Mouse (Mus musculus) kidney, adult 8-10 months (tissue): ENCODE results near the gene Dennd1c.
A peak's percentile ranks its signal among the peaks of the same experiment; 100 is the strongest.
"Not testable (repeated sequence)": the region's sequence is repeated elsewhere in the genome, so short reads cannot be mapped to it uniquely, and the experiment has no call there.

ENCODE experiments used
- DNase-seq, 2 experiments: peaks; one replicate each; pipeline ENCODE4 v3.0.0; 2022

The Dennd1c gene

DNA sequence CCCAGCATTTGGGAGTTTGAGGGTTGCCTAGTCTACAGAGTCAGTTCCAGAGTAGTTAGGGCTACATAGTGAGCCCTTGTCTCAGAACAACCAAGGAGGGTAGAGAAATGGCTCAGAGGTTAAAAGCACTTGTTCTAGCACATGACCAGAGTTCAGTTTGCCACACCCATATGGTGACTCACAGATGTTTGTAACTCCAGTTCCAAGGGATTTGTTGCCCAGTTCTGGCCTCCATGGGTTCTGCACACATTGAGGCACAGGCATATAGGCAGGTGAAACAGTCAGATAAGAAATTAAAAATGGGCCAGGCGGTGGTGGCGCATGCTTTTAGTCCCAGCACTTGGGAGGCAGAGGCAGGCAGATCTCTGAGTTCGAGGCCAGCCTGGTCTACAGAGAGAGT is 15.9 kb upstream of the Dennd1c start:
- no peak for DNase-seq

DNA sequence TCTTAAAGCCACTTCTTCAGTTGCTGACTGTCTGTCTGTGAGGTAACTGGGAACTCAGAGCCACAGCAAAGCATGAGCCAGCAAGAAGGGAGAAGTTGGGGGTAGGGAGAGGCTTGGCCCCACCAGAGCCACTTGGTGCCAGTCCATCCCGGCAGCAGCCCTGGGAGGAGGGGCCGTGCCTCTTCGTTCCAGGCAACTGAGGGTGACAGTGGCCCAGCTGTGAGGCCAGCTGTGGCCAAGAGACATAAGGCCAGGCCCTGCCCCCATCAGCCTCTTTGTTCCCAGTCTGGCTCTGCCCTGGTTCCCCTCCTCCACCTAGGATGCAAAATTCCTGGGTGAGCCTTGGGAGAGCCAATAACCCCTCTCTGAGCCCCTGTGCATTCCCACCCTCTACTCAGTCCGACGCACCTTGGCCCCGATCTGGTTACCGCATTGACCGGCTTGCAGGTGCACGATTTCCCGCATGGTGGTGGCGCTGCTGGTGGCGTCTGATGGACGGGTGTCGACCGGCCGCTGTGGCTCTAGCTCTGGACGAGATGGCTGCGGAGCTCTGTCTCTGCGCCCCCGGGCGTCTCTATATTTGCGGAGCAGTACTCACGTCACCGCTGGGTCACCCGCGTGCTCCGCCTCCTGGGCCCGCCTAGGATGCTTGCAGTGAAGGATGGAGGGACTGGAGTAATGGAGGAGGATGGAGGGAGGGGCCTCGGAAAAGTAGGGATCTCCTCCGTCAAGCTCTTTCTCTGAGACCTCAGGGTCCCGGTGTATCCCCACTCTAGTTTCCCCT is 8.9 kb upstream of the Dennd1c start, which contains the start of gene Tubb4a:
TSS of gene Tubb4a (minus strand) at position 734 of the 784 bp plus-strand sequence.
- no peak for DNase-seq

DNA sequence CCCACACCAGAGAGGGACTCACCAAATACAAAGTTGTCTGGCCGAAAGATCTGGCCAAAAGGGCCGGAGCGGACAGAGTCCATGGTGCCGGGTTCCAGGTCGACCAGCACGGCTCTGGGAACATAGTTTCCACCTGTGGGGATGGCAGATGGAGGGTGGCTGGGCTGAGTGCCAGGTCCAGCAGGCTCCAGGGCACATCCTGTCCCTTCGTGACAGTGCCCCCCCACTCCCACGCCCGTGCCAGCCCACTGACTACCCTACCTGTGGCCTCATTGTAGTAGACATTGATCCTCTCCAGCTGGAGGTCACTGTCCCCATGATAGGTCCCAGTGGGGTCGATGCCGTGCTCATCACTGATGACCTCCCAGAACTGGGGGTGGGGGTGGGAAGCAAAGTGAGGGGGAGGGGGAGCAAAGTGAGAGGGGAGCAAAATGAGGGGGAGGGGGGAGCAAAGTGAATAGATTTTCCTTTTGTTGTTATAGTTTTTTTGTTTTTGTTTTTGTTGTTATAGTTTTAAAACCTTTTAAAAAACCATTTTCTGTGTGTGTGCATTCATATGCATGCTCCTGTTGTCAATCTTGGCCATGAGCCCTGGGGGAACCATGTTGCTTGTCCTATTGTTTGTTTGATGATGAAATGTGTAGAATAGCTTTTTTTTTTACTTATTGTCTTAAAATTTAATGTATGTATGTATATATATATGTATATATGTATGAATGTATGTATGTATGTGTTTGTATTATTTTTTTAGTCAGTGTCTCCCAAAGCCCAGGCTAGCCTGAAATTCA is 7.8 kb upstream of the Dennd1c start:
- no peak for DNase-seq

DNA sequence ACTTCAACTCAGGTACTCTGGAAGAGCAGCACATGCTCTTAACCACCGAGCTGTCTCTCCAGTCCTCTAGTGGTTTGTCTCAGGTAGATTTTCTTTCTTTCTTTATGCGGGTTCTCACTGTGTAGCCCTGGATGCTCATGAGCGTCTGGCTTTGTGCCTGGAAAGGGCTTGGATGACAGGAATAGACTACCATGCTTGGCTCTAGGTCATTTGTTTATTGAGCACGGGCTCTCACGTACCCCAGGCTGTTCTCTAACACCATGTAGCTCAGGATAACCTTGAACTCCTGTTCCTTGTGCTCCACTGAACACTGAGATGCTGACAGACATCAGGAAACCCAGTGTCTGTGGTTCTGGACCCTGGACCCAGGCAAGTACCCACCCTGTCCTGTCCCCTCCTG is 4.2 kb upstream of the Dennd1c start:
- DNase-seq: no peak

DNA sequence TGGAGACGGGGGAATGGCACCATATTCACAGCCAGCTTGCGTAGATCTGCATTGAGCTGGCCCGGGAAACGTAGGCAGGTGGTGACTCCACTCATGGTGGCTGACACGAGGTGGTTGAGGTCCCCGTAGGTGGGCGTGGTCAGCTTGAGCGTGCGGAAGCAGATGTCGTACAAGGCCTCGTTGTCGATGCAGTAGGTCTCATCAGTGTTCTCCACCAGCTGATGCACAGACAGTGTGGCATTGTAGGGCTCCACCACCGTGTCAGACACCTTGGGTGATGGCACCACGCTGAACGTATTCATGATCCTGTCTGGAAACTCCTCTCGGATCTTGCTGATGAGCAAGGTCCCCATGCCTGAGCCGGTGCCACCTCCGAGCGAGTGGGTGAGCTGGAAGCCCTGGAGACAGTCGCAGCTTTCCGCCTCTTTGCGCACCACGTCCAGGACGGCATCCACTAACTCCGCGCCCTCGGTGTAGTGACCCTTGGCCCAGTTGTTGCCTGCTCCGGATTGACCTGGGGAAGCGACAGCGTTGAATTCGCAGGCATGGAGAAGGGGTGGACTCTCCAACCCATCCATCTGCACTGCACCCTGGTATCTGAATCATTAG is 3.0 kb upstream of the Dennd1c start:
- no peak for DNase-seq

DNA sequence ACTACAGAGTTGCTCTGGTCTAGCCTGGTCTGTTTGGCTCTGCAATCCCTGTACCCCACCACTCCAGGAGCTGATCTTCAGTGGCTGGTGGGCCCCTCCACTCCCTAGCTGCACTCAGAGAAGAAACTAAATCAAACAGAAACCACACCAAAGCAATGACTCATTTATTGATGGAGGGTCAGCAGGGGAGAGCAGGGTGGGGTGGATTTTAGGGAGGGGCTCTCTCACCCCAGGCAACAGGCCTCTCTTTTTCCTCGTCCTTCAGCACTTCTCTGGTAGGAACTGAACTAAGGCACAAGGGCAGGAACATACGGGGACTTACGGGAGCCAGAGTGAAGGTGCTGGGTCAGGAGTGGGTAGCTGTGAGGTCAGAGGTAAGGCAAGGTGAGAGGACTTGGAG is 1.6 kb upstream of the Dennd1c start:
- DNase-seq: no peak

DNA sequence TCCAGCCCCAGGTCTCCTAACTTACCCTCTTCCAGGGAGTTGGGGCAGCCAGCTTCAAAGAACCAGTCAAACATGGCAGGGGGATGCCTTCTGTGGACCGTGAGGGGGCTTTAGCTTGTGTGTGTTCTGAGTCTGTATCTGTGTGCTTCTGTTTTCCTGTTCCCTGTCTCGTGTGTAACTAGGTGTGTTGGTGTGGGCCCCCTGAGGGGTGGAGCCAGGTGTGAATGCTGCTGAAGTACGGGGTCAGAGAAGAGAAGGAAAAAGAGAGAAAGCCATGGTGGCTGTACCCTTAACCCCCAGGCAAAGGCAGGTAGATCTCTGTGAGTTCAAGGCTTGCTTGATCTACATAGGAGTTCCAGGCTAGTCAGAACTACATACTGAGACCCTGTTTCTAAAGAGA is 1.4 kb downstream of the Dennd1c start:
- no peak for DNase-seq

DNA sequence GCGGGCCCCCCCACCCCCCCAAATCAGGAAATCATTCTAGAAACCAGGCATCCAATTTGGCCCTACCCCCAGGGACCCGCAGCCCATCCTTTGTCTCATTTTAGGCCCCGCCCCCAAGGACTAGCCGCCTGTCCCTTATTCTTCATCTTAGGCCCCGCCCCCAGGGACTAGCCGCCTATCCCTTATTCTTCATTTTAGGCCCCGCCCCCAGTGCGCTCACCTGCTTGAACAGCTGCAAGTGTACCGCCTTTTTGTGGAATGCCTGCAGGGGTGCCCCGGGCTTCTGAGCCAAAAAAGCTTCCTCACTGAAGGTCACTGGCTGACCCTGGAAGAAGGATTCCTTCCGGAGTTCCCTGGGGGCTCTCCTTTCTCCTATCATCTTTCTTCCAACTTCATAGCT is 7.6 kb downstream of the Dennd1c start:
- peak; percentile 35 to 39 for DNase-seq

DNA sequence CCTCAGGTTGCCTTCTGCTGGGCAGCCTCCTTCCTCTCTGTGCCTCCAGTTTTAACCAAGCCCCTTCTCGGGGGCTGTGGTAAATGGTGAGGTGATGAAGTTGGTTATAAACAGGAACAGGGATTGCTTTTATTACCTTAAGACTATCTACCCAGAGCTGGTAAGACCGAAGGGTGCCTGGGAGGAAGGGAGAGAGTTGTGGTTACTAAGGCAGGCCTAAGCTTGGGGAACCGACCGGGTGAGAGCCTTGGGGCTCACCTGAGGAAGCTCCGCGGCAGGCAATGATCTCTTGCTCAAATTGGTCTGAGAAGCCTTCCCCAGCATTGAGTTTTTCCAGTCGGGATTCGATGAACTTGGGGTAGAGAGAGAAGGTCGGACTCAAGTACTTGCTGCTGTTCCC is 8.0 kb downstream of the Dennd1c start:
- no peak for DNase-seq

DNA sequence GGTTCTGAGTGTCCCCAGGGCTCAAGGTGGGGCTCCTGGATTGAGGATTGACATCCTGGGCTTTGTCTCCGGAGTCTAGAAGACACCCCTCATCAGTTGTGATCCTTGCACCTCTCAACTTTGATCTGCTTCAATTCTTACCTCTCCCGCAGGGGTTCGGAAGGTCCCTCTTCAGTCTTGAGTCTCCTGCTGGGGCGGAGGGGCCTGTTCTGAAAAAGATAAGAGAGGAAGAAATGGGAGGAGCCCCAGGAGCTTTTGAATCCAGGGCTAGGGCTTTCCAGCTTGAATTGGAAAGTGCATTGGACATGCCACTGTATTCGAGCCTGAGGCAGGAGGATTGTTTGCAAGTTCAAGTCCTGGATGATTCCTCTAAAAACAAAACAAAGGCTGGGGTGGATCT is 11.4 kb downstream of the Dennd1c start:
- no peak for DNase-seq

DNA sequence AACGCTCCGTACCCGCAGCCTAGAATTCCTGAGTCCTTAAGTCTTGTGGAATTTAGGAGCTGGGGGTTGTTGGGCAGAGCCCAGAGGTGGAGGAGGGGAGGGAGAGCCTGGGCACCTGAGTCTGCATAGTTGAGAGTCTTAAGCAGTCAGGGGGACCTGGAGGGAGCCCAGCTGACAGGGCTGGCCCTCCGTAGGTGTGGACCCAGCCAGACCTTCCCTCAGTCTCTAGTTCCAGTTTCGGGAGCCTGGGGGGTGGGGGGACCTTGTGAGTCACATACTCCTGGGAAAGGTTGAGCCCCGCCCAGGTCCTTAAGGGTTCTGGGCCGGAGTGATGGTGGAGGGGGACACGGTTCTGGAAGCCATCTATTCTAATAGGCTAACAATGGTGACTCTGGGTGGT is 15.3 kb downstream of the Dennd1c start:
- DNase-seq: peak; percentile 31 to 43

DNA sequence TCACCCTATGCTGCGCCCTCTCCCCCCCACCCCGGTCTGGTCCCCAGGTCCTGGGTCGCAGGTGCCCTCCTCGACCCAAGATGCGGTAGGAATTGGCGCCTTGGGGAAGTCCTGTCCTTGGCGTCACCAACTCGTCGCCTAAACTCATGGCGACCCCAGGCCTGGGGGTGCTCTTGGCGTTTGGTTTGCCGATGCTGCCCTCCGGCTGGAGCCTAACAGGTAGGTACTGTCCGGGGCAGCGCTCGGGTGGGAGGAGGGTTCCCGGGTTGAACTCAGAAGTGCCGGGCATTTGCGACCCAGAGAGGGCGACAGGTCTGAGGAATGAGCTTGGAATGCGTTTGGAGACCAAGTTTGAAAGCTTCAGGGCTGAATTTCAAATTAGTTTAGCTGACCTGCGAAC is 15.8 kb downstream of the Dennd1c start:
- DNase-seq: peak in 1 of 2 experiments; percentile 45

DNA sequence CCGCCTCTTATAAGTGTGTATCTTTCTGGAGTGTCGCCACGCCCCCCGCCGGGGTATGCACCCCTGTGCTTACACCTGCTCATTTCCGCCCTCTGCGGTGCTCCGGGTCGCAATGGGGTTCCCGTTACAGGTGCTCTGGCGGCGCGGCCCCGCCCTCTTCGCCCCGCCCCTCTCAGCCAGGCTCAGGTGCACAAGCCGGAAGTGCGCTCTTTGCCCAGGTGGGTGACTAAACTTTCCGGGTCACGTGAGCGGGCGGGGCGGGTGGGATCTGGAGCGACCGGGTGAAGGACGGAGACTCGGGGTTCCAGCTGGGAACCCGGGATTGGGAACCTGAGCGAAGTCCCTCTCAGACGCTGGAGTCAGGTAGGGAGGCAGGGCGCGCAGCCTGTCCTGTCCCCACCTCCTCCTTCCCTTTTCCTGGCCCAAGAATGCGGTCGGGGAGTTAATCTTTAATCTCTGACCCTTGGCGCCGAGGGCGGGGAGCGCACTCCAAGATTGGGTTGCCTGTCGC is 16.2 kb downstream of the Dennd1c start:
- DNase-seq: peak; percentile 88 to 89

DNA sequence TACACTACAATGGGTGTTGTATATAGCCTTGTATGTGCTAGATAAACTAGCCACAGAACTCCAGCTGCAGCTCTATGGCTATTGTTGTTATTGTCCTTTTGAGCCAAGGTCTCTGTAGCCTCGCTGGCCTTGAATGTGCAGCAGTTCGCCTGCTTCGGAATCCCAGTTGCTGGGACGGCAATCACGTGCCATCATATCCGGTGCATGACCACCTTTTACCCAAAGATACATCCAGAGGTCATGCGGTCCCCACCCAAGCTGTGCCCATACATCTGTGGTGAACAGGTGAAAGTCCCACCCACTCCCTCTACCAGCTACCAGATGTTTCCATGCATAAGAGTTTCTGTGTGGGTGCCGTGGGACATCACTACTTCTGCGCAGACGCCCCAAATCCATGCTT is 17.2 kb downstream of the Dennd1c start:
- peak; percentile 23 to 30 for DNase-seq

DNA sequence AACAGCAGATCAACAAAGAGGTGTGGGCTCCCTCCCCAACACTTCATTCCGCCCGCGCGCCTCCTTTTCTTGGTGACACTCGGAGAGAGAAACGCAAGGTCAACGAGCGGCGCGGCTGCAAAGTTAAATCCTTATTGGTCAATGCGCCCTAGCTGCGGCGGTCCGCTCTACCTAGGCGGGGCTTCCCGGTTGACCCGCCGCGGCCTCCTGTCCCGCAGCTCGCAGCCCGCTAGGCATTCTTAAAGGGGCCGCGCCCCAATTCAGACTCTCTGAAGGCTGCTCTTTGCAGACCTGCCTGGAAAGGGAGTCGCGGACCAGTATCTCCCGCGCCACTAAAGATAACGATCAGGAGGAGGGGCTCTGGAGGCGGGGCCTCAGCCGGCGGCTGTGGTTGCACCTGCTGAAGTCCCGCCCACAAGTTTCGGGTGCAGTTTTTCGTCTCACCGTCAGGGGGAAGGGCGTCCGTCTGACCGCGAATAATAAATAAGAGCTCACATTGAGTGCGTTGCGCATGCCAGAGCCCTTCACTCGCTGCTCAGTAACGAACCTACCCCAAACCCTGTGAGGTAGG is 18.0 kb downstream of the Dennd1c start:
- DNase-seq: peak; percentile 97 to 98

DNA sequence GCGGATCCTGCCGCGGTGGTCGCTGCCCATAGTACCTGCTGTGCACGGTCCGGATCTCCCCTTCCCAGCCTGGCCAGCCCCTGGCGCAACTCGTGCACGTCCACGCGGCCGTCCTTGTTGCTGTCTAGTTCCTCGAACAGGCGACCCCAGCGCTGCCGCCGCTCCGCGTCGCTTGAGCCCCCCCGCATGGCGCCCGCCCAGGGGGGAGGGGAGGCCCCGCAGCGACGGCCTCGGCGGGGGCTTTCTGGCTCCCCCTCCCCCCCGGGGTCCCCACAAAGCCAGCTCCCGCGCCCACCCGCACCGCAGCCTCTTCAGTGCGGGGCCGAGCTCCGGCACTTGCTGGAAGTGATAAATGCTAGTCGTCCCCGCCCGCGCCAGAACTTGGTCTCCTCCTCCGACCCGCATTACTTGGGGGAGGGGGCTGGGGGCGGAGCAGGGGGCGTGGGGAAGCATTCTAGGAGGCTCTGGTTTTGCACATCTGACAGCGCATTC is 18.8 kb downstream of the Dennd1c start, which contains the start of gene Slc25a23:
TSS of gene Slc25a23 (minus strand) at position 378 of the 492 bp plus-strand sequence.
- peak; percentile 63 to 71 for DNase-seq

DNA sequence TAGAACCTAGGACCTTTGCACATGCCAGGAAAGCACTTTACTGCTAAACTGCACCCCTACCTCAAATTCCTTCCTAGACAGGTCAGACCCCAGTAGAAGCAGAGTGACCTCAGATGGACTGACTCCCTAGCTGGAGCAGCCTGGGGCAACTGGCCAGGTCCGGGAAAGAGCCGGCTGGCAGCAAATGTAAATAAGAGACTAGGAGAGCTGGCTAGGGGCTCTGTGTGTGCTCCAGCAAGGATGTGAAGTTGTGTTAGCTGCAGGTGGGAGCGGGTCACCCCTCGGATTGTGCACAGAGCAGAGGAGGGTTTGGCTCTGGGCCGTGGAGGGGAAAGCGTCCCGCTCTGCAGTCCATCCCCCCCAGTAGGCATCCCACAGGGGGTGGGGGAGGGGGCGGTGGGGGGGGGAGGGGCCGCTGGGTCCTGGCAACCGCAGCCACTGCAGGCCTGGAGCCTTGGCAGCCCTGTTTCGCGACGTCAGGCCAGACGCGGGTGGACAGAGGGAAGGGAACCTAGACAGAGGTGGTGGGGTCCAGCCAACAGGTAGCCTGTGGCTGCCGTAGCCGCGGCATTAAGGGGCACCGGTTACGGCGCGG is 19.3 kb downstream of the Dennd1c start, which contains the start of gene Crb3:
TSS of gene Crb3 (plus strand) at position 215 of the 595 bp plus-strand sequence.
- DNase-seq: peak; percentile 41 to 43

DNA sequence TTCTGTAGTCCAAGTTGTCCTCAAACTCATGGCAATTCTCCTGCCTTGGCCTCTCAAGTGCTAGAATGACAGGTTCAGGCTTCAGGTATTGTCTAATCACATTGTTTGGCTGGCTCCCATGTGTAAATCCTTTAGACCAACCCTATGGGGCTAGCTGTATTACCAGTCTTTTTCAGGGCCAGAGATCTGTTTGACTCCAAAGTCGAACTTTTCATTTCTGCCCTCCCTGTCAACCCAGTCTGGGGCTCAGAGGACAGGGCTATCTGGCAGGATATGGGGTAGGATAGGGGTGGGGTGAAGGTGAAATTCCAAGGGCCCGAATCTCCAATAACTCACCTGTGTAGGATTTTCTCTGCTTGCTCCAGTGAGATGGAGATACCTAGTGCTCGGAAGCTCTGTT is 22.1 kb downstream of the Dennd1c start:
- DNase-seq: no peak

DNA sequence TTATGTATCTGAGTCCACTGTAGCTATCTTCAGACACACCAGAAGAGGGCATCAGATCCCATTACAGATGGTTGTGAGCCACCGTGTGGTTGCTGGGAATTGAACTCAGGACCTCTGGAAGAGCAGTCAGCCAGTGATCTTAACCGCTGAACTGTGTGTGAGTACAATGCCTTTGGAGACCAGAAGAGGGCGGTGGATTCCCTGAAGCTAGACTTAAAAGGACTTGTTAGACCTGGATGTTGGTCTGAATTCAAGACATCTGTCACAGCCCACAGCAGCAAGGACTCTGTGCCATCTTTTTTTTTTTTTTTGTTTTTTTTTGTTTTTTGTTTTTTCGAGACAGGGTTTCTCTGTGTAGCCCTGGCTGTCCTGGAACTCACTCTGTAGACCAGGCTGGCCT is 26.6 kb downstream of the Dennd1c start:
- DNase-seq: not testable (repeated sequence)

DNA sequence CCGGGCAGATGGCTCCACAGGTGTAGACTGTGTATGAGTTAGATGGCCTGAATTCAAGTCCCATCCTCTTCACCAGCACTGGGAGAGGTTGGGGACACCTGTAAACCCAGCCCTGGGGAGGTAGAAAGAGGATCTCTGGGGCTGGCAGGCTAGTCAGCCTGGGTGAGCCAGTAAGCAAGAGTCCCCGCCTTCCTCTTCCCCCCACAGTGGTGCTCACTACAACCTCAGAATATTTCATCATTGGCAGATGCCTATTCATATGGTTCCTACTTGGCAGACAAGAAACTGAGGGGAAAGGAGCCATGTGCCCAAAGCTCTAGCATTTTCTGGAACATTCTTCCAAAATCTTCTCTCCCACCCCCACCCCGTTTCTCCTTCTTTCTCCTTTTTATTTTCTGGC is 29.5 kb downstream of the Dennd1c start:
- DNase-seq: no peak

DNA sequence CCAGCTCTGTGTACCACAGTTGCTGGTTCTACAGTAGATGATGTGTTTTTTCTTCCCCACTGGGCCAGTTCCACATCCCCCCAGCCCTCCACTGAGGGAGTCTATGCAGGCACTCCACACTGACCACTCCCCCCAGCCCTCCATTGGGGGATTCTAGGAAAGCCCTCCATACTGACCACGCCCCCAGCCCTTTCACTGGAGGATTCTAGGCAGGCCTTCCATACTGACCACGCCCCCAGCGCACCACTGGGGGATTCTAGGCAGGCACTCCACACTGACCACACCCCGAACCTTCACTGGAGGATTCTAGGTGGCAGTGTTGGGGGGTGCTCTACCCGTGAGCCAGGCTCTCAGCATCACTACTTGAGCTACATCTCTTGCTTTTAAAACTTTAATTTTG is 30.9 kb downstream of the Dennd1c start:
- no peak for DNase-seq

DNA sequence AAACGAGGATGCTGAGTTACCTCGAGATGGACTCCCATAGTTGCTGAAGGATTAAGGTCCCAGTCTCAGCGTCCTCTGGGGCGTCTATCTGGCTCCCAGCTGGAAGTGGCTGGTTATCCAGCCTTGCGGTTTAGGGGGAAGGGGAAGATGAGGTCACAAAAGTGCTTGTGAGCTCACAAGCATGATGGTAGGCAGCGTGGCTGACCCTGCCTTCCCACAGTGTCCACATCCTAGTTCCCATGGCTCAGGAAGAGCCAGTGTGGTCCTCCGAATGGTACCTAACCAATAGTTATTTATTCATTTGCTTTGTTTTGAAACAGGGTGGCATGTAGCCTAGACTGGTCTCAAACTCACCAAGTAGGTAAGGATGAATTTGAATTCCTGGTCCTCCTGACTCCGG is 36.8 kb downstream of the Dennd1c start, which contains the start of gene Slc25a41:
TSS of gene Slc25a41 (minus strand) at position 101 of the 400 bp plus-strand sequence.
- no peak for DNase-seq
